Mouse (Mus musculus): ENCODE measurements around the gene Plpp3. TPM values are rescaled to one million over a fixed set of nuclear protein-coding genes. Genes with fewer than 3 reads are reported as not detected.

Plpp3 gene
- under 1 TPM; 0.64 to 0.71 TPM for total RNA-seq (2023)

DNA sequence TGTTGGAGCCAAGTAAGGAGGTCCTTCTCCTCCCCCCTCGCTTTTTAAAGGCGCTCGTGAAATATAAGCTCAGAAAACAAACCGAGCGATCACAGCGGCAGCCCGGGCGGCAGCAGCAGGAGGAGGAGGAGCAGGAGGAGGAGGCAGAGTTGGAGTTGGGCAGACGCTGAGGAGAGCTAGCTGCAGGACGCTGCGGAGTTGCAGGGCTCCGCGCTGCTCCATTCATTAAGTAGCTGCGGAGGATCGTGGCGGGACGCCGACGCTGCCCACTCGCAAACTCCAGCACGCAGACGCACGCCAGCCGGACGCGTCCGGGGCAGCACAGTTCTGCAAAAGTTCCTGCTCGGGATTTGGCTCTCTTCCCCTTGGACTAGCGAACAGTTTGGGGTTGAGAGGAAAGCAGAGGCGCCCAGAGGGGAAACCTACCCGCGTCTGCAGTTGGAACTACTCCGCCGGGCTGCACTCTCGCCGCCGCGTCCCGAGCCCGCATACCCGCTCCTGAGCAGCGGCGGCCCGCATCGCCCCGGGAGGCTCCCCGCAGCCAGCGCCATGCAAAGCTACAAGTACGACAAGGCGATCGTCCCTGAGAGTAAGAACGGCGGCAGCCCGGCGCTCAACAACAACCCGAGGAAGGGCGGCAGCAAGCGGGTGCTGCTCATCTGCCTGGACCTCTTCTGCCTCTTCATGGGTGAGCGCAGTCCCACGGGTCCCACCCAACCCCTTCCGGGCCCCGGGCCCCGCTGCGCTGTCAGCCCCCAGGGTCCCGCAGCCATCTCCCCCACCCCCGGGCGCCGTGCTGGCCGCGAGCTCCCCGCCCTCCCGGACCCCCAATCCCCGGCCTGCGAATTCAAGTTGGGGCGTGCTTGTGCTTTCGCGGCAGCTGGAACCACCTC is at the start of gene Plpp3:
Gene Plpp3 (plus strand): TSS at position 72 of the 893 bp plus-strand sequence.

DNA sequence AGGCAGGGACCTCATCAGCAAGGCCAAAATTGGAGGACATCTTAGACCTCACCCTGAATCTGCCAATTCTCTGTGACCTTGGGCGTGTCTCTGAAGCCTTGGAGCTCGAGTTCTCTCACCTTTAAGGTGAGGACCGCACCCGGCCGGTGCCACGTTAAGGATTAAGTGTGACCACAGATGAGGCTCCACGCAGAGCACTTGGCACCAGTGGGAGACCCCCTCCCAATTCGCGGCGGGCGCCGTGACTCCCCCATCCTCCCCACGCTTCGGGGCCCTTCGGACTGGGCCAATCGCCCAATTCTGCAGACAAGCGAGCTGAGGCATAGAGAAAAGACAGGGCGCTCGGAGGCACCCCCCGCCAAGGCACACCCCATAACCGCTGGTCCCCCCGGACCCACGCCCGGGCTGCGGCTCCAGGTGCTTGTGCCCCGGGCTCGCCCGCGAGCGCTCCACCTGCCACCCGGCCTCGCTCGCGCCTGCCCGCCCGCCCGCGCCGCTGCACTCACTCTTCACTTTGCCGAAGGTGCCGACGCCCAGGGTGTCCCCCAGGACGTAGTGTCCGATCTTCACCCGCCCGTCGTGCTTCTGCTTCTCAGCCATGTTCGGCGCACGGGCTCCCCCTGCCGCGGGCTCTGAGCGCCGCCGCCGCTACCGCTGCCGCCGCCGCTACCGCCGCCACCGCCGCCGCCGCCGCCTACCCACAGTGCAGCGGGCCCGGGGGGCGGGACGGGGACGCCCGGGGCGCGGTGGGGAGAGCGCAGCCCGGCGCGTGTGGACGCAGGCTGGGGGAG is 47.8 kb upstream of the Plpp3 start, which contains the start of gene Prkaa2:
Gene Prkaa2 (minus strand): TSS at position 692 of the 791 bp plus-strand sequence.

Other genes starting within 250 kb of the Plpp3 start
- gene Fyb2, start 243.9 kb upstream of the Plpp3 start, total RNA-seq (2023), result not detected
- gene Prkaa2, start 47.5 kb upstream of the Plpp3 start, total RNA-seq (2023), result under 1 TPM; 0.13 to 0.20 TPM

Data from neutrophil, adult 59 days (primary cell).